Mouse (Mus musculus) left cerebral cortex, postnatal 25 days (tissue): ENCODE data around the gene Pelo. TPM values are rescaled to one million over a fixed set of nuclear protein-coding genes. Genes with fewer than 3 reads are reported as not detected.

Source experiments
- DNase-seq, 2 experiments: peaks; one replicate each; pipeline ENCODE4 v3.0.0; 2022; ENCODE audit warnings: low spot score in 2 of 2, mixed read lengths in 1 of 2
- intact Hi-C: fragments of 180-260 bp; cut with DNase I; formaldehyde crosslinking; loops from one replicate; pipeline ENCODE4 v1.15.1; 2025
- total RNA-seq, 2 experiments: library from RNA; stranded (reverse); gene quantifications; 2 replicates each; pipeline ENCODE4 v1.2.3; 2021

Gene Pelo
- total RNA-seq, 2 experiments from 2014 or later = 20.5 to 22.8 TPM

- DNase-seq = no peak
- intact Hi-C loops = no loop called here
These were observed 9.4 kb upstream of the Pelo start for GRCm38 (mm10) chr13:115099381-115099780.

GRCm38 (mm10) chr13:115098227-115098626 lies 8.2 kb upstream of the Pelo start:
- intact Hi-C loops = no loop called here
- DNase-seq = no peak

DNA sequence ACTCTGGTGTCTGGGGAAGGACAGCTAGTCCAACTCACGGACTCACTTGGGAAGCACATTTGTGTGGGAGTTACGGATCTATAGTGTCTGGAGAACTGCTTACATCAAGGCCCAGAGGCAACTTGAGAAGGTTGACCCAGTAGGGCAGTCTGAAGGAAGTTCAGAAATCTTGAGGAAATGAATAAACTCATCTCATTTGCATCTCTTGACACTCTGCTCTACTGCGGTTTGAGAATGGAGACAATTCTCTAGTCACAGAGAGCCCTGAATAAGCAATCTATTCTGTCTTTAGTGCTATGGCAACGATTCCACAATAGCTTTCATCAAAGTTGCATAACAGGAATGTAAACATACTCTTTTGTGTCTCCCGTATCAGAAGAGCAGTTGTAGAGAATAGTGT lies 7.0 kb upstream of the Pelo start:
- DNase-seq = no peak
- intact Hi-C loops = no loop called here

DNA sequence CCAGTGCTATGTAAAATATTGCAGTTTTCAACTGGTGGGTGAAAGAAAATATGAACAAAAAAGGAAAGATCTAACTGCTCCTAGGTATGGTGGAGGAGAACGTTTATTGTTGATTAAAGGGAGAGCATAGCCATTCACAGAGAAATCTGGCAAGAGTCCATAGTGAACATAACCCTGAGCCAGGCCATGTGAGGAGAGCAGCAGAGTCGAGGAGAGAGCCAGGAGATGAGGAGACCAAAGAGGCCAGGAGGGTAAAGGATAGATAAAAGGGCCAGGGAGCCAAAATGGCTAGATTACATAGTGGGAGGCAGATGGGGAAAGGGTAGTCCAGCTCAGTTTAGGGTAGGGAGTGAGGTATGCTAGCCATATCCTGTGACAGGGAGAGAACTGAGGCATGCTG lies 6.2 kb upstream of the Pelo start:
- intact Hi-C loops = no loop called here
- DNase-seq = no peak

GRCm38 (mm10) chr13:115095392-115095791 lies 5.4 kb upstream of the Pelo start:
- no peak for DNase-seq
- intact Hi-C loops = no loop called here

DNA sequence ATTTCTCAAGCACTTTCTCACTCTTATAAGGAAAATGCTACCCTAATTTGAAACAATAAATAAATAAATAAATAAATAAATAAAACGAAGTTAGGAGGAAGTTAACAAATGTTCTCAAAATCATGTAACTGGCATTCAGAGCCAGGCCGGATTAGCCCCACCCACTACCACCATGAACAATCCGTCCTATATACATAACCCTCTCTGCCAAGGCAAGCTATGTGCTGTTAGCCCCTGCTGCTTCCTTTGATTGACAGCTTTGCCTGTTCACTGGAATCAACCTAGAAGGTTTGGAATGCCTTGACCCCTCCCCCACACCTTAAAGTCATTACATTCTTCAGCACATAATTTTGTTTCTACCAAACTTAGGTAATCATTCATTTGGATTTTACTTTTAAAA lies 1.5 kb upstream of the Pelo start:
- intact Hi-C loops = loop anchor here (5.0 kb wide), 1 partner anchor 104 kb away; no protein-coding TSS in a partner anchor
- DNase-seq = no peak

- intact Hi-C loops = loop anchor here (5.0 kb wide), 1 partner anchor 104 kb away; no protein-coding TSS in a partner anchor
These were observed 1.0 kb upstream of the Pelo start for GRCm38 (mm10) chr13:115090977-115091445.

DNA sequence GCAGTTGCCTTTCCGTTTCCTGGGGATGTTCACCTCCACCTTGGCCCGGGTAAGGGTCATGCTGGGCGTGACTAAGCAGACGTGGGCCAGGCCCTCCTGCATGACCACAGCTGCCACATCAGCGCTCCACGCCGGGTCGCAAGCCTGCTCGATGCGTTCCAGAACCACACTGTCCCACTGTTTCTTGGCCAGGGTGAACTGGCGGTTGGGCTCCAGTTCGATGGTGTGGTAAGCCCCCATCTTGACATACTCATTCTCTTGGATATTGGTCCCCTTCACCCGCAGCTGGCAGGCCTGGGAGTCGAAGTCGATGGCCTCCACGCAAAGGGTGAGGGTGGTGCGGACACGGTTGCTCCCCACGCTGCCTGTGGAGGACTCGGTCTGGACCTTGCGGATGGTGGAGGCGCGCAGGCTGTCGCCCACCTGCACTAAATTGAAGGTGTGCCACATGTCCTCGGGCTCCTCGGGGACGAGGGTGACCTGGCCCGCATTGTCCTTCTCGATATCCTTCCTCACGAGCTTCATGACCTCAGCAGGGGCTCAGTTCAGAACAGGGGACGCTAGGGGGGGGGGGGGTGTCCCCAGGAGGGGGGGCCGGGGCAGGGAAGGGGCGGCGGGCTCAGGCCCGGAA lies 476 bp downstream of the Pelo start:
- peak; percentile 4 to 8 for DNase-seq
- intact Hi-C loops = loop anchor here (5.0 kb wide), 1 partner anchor 102 kb away; no protein-coding TSS in a partner anchor

More at GRCm38 (mm10) chr13:115090977-115091445, 1.0 kb upstream of the Pelo start:
- no peak for DNase-seq

DNA sequence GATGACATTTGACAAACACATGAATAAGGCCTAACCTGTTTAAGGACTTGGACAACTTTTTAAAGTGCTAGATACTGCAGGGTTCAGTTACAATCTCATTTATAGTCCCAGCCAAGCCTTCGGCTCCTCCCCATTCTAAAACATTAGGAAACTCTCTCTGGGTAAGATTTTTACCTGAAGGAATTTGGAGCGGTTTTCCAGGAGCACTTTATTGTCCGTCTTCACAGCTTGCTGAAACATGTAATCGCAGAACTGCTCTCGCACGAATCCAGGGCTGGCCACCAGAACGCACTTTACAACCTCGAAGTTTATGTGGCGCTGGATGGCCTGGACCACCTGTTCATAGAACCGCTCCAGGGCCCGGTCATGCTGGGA lies 979 bp downstream of the Pelo start:
- DNase-seq = no peak
- intact Hi-C loops = no loop called here

DNA sequence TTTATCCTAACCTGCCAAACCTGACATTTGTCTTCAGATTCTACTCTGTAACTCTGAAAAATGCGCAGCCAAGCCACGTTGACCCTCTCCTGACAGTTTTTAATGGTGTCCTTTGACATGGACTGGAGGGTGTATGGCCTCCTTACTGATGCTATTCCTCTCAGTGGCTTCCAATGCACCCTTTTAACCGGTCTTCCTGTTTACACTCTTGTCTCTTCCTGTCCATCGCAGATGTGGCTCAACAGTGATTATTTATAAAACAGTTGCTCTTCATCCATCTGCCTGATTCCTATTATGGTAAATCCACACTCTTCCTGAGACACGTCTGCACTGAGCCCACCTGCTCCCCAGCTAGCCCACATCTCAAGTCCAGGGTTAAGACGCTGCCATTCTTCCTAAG lies 4.0 kb downstream of the Pelo start:
- intact Hi-C loops = no loop called here
- no peak for DNase-seq

- intact Hi-C loops = no loop called here
- DNase-seq = no peak
These were observed 7.6 kb downstream of the Pelo start for GRCm38 (mm10) chr13:115082339-115082738.

- no peak for DNase-seq
- intact Hi-C loops = no loop called here
These were observed 9.9 kb downstream of the Pelo start for GRCm38 (mm10) chr13:115079996-115080585.

- DNase-seq = no peak
- intact Hi-C loops = no loop called here
These were observed 10.8 kb downstream of the Pelo start for GRCm38 (mm10) chr13:115078997-115079685.

DNA sequence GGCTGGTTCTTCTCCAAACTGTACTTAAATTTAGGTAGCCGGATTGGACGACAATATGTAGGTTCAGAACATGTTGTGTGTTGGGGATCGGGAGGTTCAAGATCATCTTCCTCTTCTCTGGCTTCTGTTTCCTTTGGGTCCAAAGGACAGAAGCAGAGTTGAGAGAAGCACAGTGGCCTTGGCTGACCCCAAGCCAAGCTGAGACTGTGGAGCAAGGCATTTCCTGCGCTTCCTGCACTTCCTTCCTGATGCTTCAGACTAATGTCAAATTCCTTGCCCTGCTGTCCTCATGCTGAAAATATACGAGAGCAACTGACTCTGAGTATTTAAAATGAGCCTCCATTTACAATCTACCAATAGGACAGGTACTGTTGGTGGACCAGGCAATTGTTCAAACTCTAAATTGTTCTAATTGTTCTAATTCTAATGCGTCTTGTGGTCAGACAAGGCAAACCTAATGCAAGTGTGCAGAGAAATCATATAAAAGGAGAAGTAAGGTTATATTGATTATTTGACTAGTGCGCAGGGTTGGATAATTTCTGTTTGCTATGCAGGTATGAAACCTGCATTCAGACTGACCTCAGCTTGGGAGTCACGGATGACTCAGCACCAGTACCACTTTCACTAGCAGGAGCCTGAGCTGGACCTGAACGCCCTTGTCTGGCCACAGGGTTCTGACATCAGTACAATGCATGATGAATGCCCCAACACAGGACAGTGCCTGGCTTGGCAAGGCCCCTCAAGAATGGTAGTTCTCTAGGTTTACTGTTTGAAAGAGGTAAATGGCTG lies 12.4 kb downstream of the Pelo start:
- no peak for DNase-seq
- intact Hi-C loops = no loop called here

GRCm38 (mm10) chr13:115072386-115072785 lies 17.6 kb downstream of the Pelo start:
- no peak for DNase-seq
- intact Hi-C loops = no loop called here

DNA sequence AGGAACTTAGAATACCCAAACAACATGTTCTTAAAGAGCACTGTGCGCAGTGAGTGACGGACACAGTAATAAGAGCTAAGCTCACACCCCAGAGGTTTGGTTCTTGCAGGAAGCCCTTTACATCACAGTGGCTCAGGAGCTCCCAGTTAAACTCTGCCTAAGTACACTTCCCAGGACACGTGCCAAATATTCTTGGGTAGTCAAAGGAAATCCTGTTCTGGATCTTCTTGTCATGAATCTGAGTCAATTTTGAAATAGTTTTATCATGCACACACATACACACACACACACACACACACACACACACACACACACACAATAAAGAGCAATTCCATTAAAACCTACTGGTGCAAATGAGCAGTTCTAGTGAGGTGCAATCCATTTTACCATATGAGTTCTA lies 18.6 kb downstream of the Pelo start:
- no peak for DNase-seq
- intact Hi-C loops = no loop called here

DNA sequence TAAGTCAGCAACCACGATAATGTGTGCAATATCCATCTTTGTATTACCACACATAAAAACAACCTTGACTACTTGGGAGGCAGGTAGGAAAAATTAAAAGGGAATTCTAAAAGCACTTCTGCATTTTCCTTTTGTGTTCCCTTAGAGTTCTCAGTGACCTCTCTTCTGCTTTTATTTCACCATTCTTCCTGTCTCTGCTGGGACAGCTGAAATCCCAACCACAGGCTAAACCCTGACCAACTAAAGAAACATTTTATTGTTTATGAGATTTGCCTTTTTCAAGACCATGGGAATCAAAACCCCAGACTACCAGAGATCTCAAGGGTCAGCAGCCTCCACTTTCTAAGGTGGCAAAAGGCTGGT lies 22.0 kb downstream of the Pelo start:
- DNase-seq = no peak
- intact Hi-C loops = no loop called here

DNA sequence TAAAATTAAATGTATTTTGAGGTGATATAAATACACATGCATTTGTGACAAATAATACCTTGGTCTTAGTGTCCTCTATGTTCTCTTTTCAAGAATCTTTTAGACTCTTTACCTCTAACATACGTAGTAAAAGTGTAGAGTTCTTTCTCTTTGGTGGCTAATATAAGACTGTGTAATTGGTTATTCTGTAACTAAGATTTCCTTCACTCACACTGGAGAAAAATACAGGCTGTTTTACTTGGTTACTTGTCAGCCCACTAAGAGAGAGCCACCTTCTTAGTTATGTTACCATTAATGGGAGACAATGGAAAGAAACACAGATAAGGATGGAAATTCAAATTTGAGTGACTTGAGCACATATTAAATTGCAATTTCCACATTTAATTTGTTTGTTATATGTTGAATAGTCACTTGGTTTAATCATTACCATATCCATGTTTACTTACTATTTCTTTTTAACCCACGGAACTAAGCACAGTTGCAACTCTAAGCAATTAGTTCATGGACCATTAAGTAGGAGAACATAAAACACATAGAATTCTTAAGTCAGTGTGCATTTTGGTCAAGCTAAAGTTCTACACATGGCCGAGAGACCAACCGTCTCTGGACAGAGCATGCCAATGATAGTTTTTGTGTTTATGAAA lies 22.5 kb downstream of the Pelo start:
- intact Hi-C loops = no loop called here
- no peak for DNase-seq

- no peak for DNase-seq
- intact Hi-C loops = no loop called here
These were observed 32.4 kb downstream of the Pelo start for GRCm38 (mm10) chr13:115057555-115057954.

DNA sequence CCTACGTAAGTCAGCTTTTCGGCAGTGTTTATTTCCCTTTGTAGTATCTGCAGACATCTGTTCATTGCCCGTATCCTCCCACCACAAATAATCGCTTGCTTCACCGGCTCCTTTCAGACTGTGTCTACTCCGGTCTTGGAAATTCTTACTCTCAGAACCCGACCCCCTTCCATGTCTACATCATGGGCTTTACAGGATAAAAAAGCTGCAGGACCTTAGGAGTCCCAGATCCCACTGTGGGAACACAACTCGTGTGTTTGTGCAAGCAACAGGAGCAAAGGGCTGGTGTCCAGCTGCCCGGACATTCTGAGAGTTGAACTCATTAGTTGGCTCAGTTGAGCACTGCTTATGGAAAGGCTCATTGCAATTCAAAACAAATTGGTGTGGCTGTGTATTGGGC lies 35.2 kb downstream of the Pelo start:
- intact Hi-C loops = no loop called here
- peak in 1 of 2 experiments; percentile 7 for DNase-seq
